Mouse (Mus musculus): ENCODE measurements at regions not wholly inside any gene's neighbourhood (a gene's known extent, or its start where the extent isn't known, plus 50 kb on each side); places are given as distances from the start of the nearest gene placed in this dataset.

- WGBS, result 66% methylated on average over 3 of the region's 3 CpGs
- ATAC-seq (ENCODE audit: low FRiP score, low read depth), result no peak
- Histone ChIP-seq H3K4me1 (ENCODE audit: control insufficient read depth, insufficient read depth, low read length) (no peaks in the 10 kb centered on the region), H3K36me3 (ENCODE audit: control insufficient read depth, insufficient read depth, low read length) (no peaks in the 10 kb centered on the region), H3K27me3 (ENCODE audit: control insufficient read depth, insufficient read depth, low read length) (no peaks in the 10 kb centered on the region), H3K4me2 (replicated peaks; ENCODE audit: low read depth, low read length, severe bottlenecking) (no peak overlapping the region), H3K9ac (ENCODE audit: low read depth, low read length, severe bottlenecking) (no peak overlapping the region), H3K4me3 (replicated peaks; ENCODE audit: low read length) (no peak overlapping the region), H3K27ac (replicated peaks; ENCODE audit: low read depth, low read length) (no peak overlapping the region), H3K9me3 (ENCODE audit: control insufficient read depth, low read length) (no peaks in the 10 kb centered on the region)
- TF ChIP-seq POLR2A (IDR thresholded peaks at IDR 0.05; ENCODE audit: borderline replicate concordance, extremely low read depth, insufficient read depth, insufficient read length), result no peak
- no peak for DNase-seq (ENCODE audit: low spot score)
Observed at GRCm38 (mm10) chr15:20135893-20136570, 313.0 kb upstream of the Cdh12 start.

GRCm38 (mm10) chr15:20151910-20152309 lies 297.2 kb upstream of the Cdh12 start:
- Histone ChIP-seq H3K9me3 (ENCODE audit: control insufficient read depth, low read length) (no peaks in the 10 kb centered on the region), H3K27ac (replicated peaks; ENCODE audit: low read depth, low read length) (no peak overlapping the region), H3K4me3 (replicated peaks; ENCODE audit: low read length) (no peak overlapping the region), H3K4me2 (replicated peaks; ENCODE audit: low read depth, low read length, severe bottlenecking) (no peak overlapping the region), H3K4me1 (ENCODE audit: control insufficient read depth, insufficient read depth, low read length) (no peaks in the 10 kb centered on the region), H3K36me3 (ENCODE audit: control insufficient read depth, insufficient read depth, low read length) (no peaks in the 10 kb centered on the region), H3K27me3 (ENCODE audit: control insufficient read depth, insufficient read depth, low read length) (no peaks in the 10 kb centered on the region), H3K9ac (ENCODE audit: low read depth, low read length, severe bottlenecking) (no peak overlapping the region)
- DNase-seq (ENCODE audit: low spot score), result no peak
- no peak for TF ChIP-seq POLR2A (IDR thresholded peaks at IDR 0.05; ENCODE audit: borderline replicate concordance, extremely low read depth, insufficient read depth, insufficient read length)
- WGBS, result 61% methylated on average over 3 of the region's 3 CpGs
- no peak for ATAC-seq (ENCODE audit: low FRiP score, low read depth)

All from limb, embryonic 14.5 days (tissue).